ENCODE assay signal across 12 mouse cellular contexts in genomic region chr5:38117056-38117455, GRCm38 (mm10). TPM values are rescaled to one million over a fixed set of nuclear protein-coding genes. Genes with fewer than 3 reads are reported as not detected.
DNase-seq lines count a peak whose midpoint lies in the region; ATAC-seq and TF ChIP-seq lines count a peak whose summit lies in the region.
"Had no signal": no experiment of that assay in that cellular context is flagged by ENCODE, and none has a peak within 500 bp of the region (broad histone marks: within the 10 kb centered on the region; RNA-seq: fewer than 3 reads in every experiment).

No protein-coding gene starts in this region.

- no peak overlapping the region for H3K9ac ChIP-seq in kidney, embryonic 14.5 days (ENCODE audit: low read depth, low read length)
- H3K9ac ChIP-seq: lung, embryonic 14.5 days had no signal

- H3K9me3 ChIP-seq in kidney, embryonic 14.5 days (ENCODE audit: control insufficient read depth, low read length), result no peaks in the 10 kb centered on the region
- H3K9me3 ChIP-seq: megakaryocyte, embryonic 14.5 days had no signal

- no peak overlapping the region for H3K4me3 ChIP-seq in kidney, embryonic 14.5 days (ENCODE audit: low read length)
- H3K4me3 ChIP-seq in left cerebral cortex, adult 2 months, result no peak overlapping the region
- H3K4me3 ChIP-seq: megakaryocyte, embryonic 14.5 days; myocyte had no signal

- H3K4me2 ChIP-seq in kidney, embryonic 14.5 days (replicated peaks; ENCODE audit: low read depth, low read length), result no peak overlapping the region
- H3K4me2 ChIP-seq: lung, embryonic 14.5 days had no signal

- ATAC-seq in kidney, embryonic 14.5 days (ENCODE audit: low FRiP score, low TSS enrichment), result no peak

- DNase-seq in kidney, adult 8-10 months, result peak; percentile 53 to 78
- DNase-seq in right cerebral cortex, postnatal 25 days, result peak; percentile 59
- DNase-seq in right cerebral cortex, postnatal 4 days, result no peak
- DNase-seq in left cerebral cortex, adult 2 months (ENCODE audit: extremely low spot score in 1 of 2, low spot score in 2 of 2), result peak; percentile 54 to 66
- peak; percentile 49 for DNase-seq in yolk sac, embryonic 10.5 days (ENCODE audit: low spot score)
- DNase-seq in c-Kit-positive CD71-positive TER-119-positive erythroid progenitor cells, embryonic 14.5 days (ENCODE audit: low spot score), result no peak
- no peak for DNase-seq in gastrocnemius, adult 18-20 months (ENCODE audit: low spot score)
- DNase-seq: cerebellum, postnatal 36 days; lung, embryonic 14.5 days had no signal

- 86% methylated on average over 1 of the region's 1 CpGs for WGBS in kidney, embryonic 14.5 days

- intact Hi-C loops in left cerebral cortex, adult 2 months (cut with DNase I), result loop anchor here (2.0 kb wide), 1 partner anchor 42 kb away; the partner anchor contains the start of gene Nsg1

- TF ChIP-seq CTCF in left cerebral cortex, adult 2 months (IDR thresholded peaks at IDR 0.05), result no peak

- H3K27ac ChIP-seq in kidney, embryonic 14.5 days (ENCODE audit: low read depth, low read length), result no peak overlapping the region
- peak overlapping the region; percentile 78 for H3K27ac ChIP-seq in left cerebral cortex, adult 2 months

- H3K4me1 ChIP-seq in kidney, embryonic 14.5 days (ENCODE audit: control insufficient read depth, insufficient read depth, low read length), result no peaks in the 10 kb centered on the region
- H3K4me1 ChIP-seq: megakaryocyte, embryonic 14.5 days had no signal

- no peaks in the 10 kb centered on the region for H3K27me3 ChIP-seq in kidney, embryonic 14.5 days (ENCODE audit: control insufficient read depth, insufficient read depth, low read length)
- H3K27me3 ChIP-seq: megakaryocyte, embryonic 14.5 days had no signal

- peaks cover 21% of the 10 kb centered on the region for H3K36me3 ChIP-seq in kidney, embryonic 14.5 days (ENCODE audit: control insufficient read depth, insufficient read depth, low read length)

RNA-seq across cellular contexts. Expression of gene Nsg1, which starts 42.7 kb away (rescaled TPM):
- 22.3 and 38.0 TPM in 2 replicates for polyA plus RNA-seq in kidney, embryonic 14.5 days (2014; fragmentation: Nextera tagmentation; extraction: Ambion mirVana)
- 100 to 1,000 TPM; 417 to 506 TPM for total RNA-seq in left cerebral cortex, adult 2 months (2021)
- total RNA-seq in gastrocnemius, adult 18-20 months (2021), result 1 to 10 TPM; 1.2 to 2.1 TPM

Comparison
In these comparisons a context has a peak if more than half of its experiments do, and no peak if none do; other contexts are left out.
1. DNase-seq: peak in kidney, adult 8-10 months (2 of 2), right cerebral cortex, postnatal 25 days (single experiment), left cerebral cortex, adult 2 months (2 of 2) and yolk sac, embryonic 10.5 days (single experiment); none in right cerebral cortex, postnatal 4 days (single experiment), c-Kit-positive CD71-positive TER-119-positive erythroid progenitor cells, embryonic 14.5 days (single experiment) and gastrocnemius, adult 18-20 months (single experiment).
2. RNA of gene Nsg1, which starts 42.7 kb away (total RNA-seq): 417 to 506 TPM in left cerebral cortex, adult 2 months; 1.2 to 2.1 TPM in gastrocnemius, adult 18-20 months; every median in the first group is over 100 times any median in the second.